Mouse (Mus musculus): ENCODE results near the gene Rpl27a. TPM values are rescaled to one million over a fixed set of nuclear protein-coding genes. Genes with fewer than 3 reads are reported as not detected.

Gene Rpl27a
- polyA plus RNA-seq, 1 experiment: 1,271 TPM

DNA sequence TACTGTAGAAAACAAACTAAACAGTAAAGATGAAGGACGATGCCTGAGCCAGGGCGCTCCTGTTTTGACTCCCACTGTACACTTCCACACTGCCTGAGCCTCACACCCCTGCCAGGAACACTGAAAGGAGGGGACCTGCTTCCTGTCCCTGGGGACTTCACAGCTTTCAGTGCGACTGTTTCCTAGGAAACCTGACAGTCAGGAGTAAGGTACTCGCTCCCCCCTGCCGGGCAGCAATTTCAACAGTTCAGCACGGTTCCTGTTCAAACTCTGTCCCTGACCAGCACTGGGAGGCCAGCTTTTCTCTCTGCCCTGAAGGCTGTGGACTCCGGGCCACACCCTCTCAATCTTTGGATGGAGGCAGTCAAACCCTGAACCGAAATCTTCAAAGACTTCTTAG, 11.8 kb upstream of the Rpl27a start:
- Histone ChIP-seq H3K4me3 (no peak overlapping the region), H3K4me2 (ENCODE audit: low read depth) (no peak overlapping the region), H3K27me3 (ENCODE audit: control insufficient read depth, insufficient read depth, insufficient read length) (no peaks in the 10 kb centered on the region), H3K36me3 (ENCODE audit: control insufficient read depth, insufficient read depth) (no peaks in the 10 kb centered on the region), H3K79me2 (ENCODE audit: control insufficient read depth, insufficient read depth) (no peaks in the 10 kb centered on the region), H3ac (ENCODE audit: control insufficient read depth, insufficient read length) (no peak overlapping the region)
- no peak for TF ChIP-seq TCF3 (IDR thresholded peaks at IDR 0.05; ENCODE audit: insufficient read length, low read depth)
- no peak for TF ChIP-seq MYOD1 (IDR thresholded peaks at IDR 0.05; ENCODE audit: control insufficient read depth in 1 of 3, insufficient read length in 2 of 3, low read depth in 2 of 3)
- TF ChIP-seq MAX (IDR thresholded peaks at IDR 0.05; ENCODE audit: low read depth): no peak
- TF ChIP-seq POLR2A (IDR thresholded peaks at IDR 0.05; ENCODE audit: insufficient read length, low read depth): no peak
- no peak for TF ChIP-seq MYOG (IDR thresholded peaks at IDR 0.05; ENCODE audit: control insufficient read depth in 1 of 3, insufficient read depth in 1 of 3, insufficient read length in 2 of 3, low read depth in 2 of 3)

DNA sequence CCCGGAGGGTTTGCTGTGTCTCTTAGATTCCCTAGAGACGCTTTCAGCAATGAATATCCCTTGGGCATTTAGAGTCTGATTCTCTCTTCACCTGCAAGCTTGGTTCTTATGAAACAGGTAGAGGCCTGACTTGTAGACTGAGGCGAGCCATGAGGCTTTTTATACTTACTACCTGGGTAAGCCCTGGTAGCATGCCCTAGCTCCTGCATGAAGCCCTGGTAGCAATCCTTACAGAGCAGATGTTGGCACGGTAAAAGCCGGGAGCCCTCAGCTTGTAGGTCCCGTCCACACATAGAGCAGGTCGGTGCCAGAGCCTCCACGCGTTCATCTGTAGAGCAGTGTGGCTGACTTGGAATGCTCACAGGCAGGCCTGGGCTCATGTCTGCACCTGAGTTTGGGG, 11.4 kb upstream of the Rpl27a start:
- H3ac ChIP-seq (ENCODE audit: control insufficient read depth, insufficient read length): no peak overlapping the region
- no peaks in the 10 kb centered on the region for H3K36me3 ChIP-seq (ENCODE audit: control insufficient read depth, insufficient read depth)
- H3K27me3 ChIP-seq (ENCODE audit: control insufficient read depth, insufficient read depth, insufficient read length): no peaks in the 10 kb centered on the region
- H3K79me2 ChIP-seq (ENCODE audit: control insufficient read depth, insufficient read depth): no peaks in the 10 kb centered on the region
- H3K4me3 ChIP-seq: no peak overlapping the region
- no peak for TF ChIP-seq REST (IDR thresholded peaks at IDR 0.05; ENCODE audit: insufficient read depth, insufficient read length)
- no peak for TF ChIP-seq MAX (IDR thresholded peaks at IDR 0.05; ENCODE audit: low read depth)
- no peak overlapping the region for H3K4me2 ChIP-seq (ENCODE audit: low read depth)

DNA sequence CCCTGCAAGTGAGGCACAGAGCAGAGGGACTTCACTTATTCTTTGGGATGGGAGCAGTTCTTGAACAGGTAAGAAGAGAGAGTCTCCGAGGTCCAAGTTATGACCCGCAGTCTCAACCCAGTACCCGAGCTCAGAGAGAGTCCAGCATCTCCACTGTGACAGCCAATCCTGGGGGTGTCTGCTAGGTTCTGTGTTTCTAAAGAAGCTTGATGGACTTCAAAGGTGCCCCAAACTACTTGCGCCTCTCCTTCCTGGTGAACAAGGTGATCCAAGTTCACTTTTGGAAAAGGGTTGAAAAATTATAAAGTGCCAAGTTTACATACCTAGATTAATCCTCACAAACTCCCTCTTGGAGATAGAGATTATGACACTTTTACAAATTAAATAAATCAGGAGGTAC, 10.9 kb upstream of the Rpl27a start, which contains the start of gene Trim66:
Trim66 (minus strand) TSS at position 101 of the 400 bp plus-strand sequence.
- H3K36me3 ChIP-seq (ENCODE audit: control insufficient read depth, insufficient read depth): no peaks in the 10 kb centered on the region
- no peaks in the 10 kb centered on the region for H3K79me2 ChIP-seq (ENCODE audit: control insufficient read depth, insufficient read depth)
- no peak within 1 kb of the TSS for H3K4me2 ChIP-seq (ENCODE audit: low read depth)
- H3ac ChIP-seq (ENCODE audit: control insufficient read depth, insufficient read length): no peak within 1 kb of the TSS
- no peaks in the 10 kb centered on the region for H3K27me3 ChIP-seq (ENCODE audit: control insufficient read depth, insufficient read depth, insufficient read length)
- H3K4me3 ChIP-seq: no peak within 1 kb of the TSS
- TF ChIP-seq TCF12 (IDR thresholded peaks at IDR 0.05; ENCODE audit: insufficient read depth, poor library complexity, severe bottlenecking): no peak
- TF ChIP-seq E2F4 (IDR thresholded peaks at IDR 0.05; ENCODE audit: insufficient read depth): no peak
- no peak for TF ChIP-seq MYOG (IDR thresholded peaks at IDR 0.05; ENCODE audit: control insufficient read depth in 1 of 3, insufficient read depth in 1 of 3, insufficient read length in 2 of 3, low read depth in 2 of 3)
- TF ChIP-seq USF1 (IDR thresholded peaks at IDR 0.05; ENCODE audit: low read depth): no peak
- TF ChIP-seq REST (IDR thresholded peaks at IDR 0.05; ENCODE audit: insufficient read depth, insufficient read length): no peak
- no peak for TF ChIP-seq CEBPB (IDR thresholded peaks at IDR 0.05; ENCODE audit: insufficient read depth, poor library complexity, severe bottlenecking)
- TF ChIP-seq TCF3 (IDR thresholded peaks at IDR 0.05; ENCODE audit: insufficient read length, low read depth): no peak
- no peak for TF ChIP-seq POLR2A (IDR thresholded peaks at IDR 0.05; ENCODE audit: insufficient read length, low read depth)
- no peak for TF ChIP-seq MYOD1 (IDR thresholded peaks at IDR 0.05; ENCODE audit: control insufficient read depth in 1 of 3, insufficient read length in 2 of 3, low read depth in 2 of 3)
- TF ChIP-seq POLR2AphosphoS2 (IDR thresholded peaks at IDR 0.05; ENCODE audit: insufficient read length, low read depth): no peak

DNA sequence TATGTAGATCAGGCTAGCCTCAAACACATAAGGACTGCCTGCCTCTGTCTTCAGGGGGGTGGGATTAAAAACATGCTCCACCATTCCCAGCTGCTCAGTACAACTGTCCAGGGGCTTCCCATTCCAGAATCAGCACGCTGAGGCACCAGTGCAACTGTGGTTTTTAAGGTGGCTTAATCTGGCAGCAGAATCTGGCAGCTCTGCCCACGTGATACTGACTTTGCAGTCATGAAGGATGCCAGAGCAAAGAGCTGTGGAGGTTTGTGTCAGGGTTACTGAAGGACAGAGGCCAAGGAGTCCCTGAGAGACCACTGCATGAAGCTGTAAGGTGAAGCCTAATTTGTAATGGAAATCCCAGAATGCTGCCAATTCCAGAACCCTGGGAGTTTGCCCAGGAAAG, 8.1 kb upstream of the Rpl27a start:
- H3K79me2 ChIP-seq (ENCODE audit: control insufficient read depth, insufficient read depth): no peaks in the 10 kb centered on the region
- no peak overlapping the region for H3K4me3 ChIP-seq
- H3K27me3 ChIP-seq (ENCODE audit: control insufficient read depth, insufficient read depth, insufficient read length): no peaks in the 10 kb centered on the region
- no peak overlapping the region for H3K4me2 ChIP-seq (ENCODE audit: low read depth)
- H3ac ChIP-seq (ENCODE audit: control insufficient read depth, insufficient read length): no peak overlapping the region
- TF ChIP-seq MYOD1 (IDR thresholded peaks at IDR 0.05; ENCODE audit: control insufficient read depth in 1 of 3, insufficient read length in 2 of 3, low read depth in 2 of 3) (peak in 1 of 3 experiments; percentile 30), MAX (IDR thresholded peaks at IDR 0.05; ENCODE audit: low read depth) (no peak), SRF (IDR thresholded peaks at IDR 0.05; ENCODE audit: control insufficient read depth, insufficient read length, low read depth) (no peak), REST (IDR thresholded peaks at IDR 0.05; ENCODE audit: insufficient read depth, insufficient read length) (no peak), POLR2A (IDR thresholded peaks at IDR 0.05; ENCODE audit: insufficient read length, low read depth) (no peak), CEBPB (IDR thresholded peaks at IDR 0.05; ENCODE audit: insufficient read depth, poor library complexity, severe bottlenecking) (no peak), TCF12 (IDR thresholded peaks at IDR 0.05; ENCODE audit: insufficient read depth, poor library complexity, severe bottlenecking) (no peak), MYOG (IDR thresholded peaks at IDR 0.05; ENCODE audit: control insufficient read depth in 1 of 3, insufficient read depth in 1 of 3, insufficient read length in 2 of 3, low read depth in 2 of 3) (peak in 1 of 3 experiments; percentile 58), USF1 (IDR thresholded peaks at IDR 0.05; ENCODE audit: low read depth) (peak; percentile 24), E2F4 (IDR thresholded peaks at IDR 0.05; ENCODE audit: insufficient read depth) (no peak), TCF3 (IDR thresholded peaks at IDR 0.05; ENCODE audit: insufficient read length, low read depth) (no peak), POLR2AphosphoS2 (IDR thresholded peaks at IDR 0.05; ENCODE audit: insufficient read length, low read depth) (no peak)
- no peaks in the 10 kb centered on the region for H3K36me3 ChIP-seq (ENCODE audit: control insufficient read depth, insufficient read depth)

DNA sequence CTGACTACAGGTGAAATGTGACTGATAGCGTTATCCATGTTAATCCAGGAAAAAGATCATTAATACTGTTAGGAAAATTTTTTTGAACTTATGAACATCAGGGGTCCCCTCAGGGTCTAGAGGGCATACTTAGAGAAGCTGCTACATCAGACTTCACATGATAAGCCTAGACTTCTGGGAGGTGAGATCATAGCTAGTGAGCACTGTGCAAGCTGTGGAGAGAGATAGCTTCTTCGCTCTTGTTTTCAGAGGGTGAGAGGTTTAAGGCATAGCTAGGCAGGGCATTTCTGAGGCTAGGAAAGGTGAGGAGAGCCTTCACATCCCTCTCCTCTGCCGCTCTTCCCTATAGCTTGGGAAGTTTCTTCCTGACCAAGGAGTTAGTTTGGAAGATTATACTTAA, 7.1 kb upstream of the Rpl27a start:
- Histone ChIP-seq H3K4me2 (ENCODE audit: low read depth) (no peak overlapping the region), H3K79me2 (ENCODE audit: control insufficient read depth, insufficient read depth) (no peaks in the 10 kb centered on the region), H3ac (ENCODE audit: control insufficient read depth, insufficient read length) (no peak overlapping the region), H3K36me3 (ENCODE audit: control insufficient read depth, insufficient read depth) (no peaks in the 10 kb centered on the region), H3K4me3 (no peak overlapping the region), H3K27me3 (ENCODE audit: control insufficient read depth, insufficient read depth, insufficient read length) (no peaks in the 10 kb centered on the region)
- TF ChIP-seq MYOG (IDR thresholded peaks at IDR 0.05; ENCODE audit: control insufficient read depth in 1 of 3, insufficient read depth in 1 of 3, insufficient read length in 2 of 3, low read depth in 2 of 3) (no peak), MAX (IDR thresholded peaks at IDR 0.05; ENCODE audit: low read depth) (no peak), POLR2A (IDR thresholded peaks at IDR 0.05; ENCODE audit: insufficient read length, low read depth) (no peak), TCF3 (IDR thresholded peaks at IDR 0.05; ENCODE audit: insufficient read length, low read depth) (no peak), MYOD1 (IDR thresholded peaks at IDR 0.05; ENCODE audit: control insufficient read depth in 1 of 3, insufficient read length in 2 of 3, low read depth in 2 of 3) (no peak), USF1 (IDR thresholded peaks at IDR 0.05; ENCODE audit: low read depth) (no peak), CEBPB (IDR thresholded peaks at IDR 0.05; ENCODE audit: insufficient read depth, poor library complexity, severe bottlenecking) (no peak), POLR2AphosphoS2 (IDR thresholded peaks at IDR 0.05; ENCODE audit: insufficient read length, low read depth) (no peak)
